Mouse (Mus musculus) midbrain, embryonic 10.5 days (tissue): Measurements from ENCODE around the gene Itga2. TPM values are rescaled to one million over a fixed set of nuclear protein-coding genes. Genes with fewer than 3 reads are reported as not detected.

ENCODE experiments used
- DNase-seq: peaks from one replicate; pipeline ENCODE4 v3.0.0-alpha.2; 2017; ENCODE audit warnings: low spot score
- H3K27ac ChIP-seq: fragments of 300-500 bp; sonication (generic); replicated peaks from 2 replicates; pipeline ENCODE4 v1.5.1; 2016; ENCODE audit warnings: mild to moderate bottlenecking
- H3K27me3 ChIP-seq: fragments of 300-500 bp; sonication (generic); 2 replicates; pipeline ENCODE4 v1.6.1; 2016; ENCODE audit warnings: low read depth, mild to moderate bottlenecking; ENCODE audit not compliant: poor library complexity, severe bottlenecking
- H3K36me3 ChIP-seq: fragments of 300-500 bp; sonication (generic); 2 replicates; pipeline ENCODE4 v1.6.1; 2016; ENCODE audit warnings: mild to moderate bottlenecking, moderate library complexity
- H3K4me1 ChIP-seq: fragments of 300-500 bp; sonication (generic); 2 replicates; pipeline ENCODE4 v1.6.1; 2016
- H3K4me3 ChIP-seq: fragments of 300-500 bp; sonication (generic); 2 replicates; pipeline ENCODE4 v1.5.1; 2016; ENCODE audit warnings: mild to moderate bottlenecking, moderate library complexity
- H3K9me3 ChIP-seq: fragments of 300-500 bp; sonication (generic); replicated peaks from 2 replicates; pipeline ENCODE4 v1.6.1; 2016; ENCODE audit warnings: mild to moderate bottlenecking
- WGBS: fragments of 180-500 bp; shearing (Covaris S2); methylation state at CpG from one replicate; pipeline ENCODE4 v1.1.7; 2016; 5-methylcytosine and 5-hydroxymethylcytosine counted together
- polyA plus RNA-seq: library from polyadenylated mRNA; unstranded; fragments of >200 nt; fragmentation: Nextera tagmentation; extraction: Ambion mirVana; gene quantifications from 2 replicates; pipeline ENCODE4 v1.2.1, GENCODE M21; 2016

Gene Itga2
- polyA plus RNA-seq, 1 experiment from 2014 or later: 1.7 TPM

GRCm38 (mm10) chr13:114837061-114837460, 94.8 kb downstream of the Itga2 start:
- WGBS: 87% methylated on average over 7 of the region's 7 CpGs
- H3K36me3 ChIP-seq: no peaks in the 10 kb centered on the region

GRCm38 (mm10) chr13:114834580-114834979, 97.3 kb downstream of the Itga2 start:
- Histone ChIP-seq H3K4me3 (no peak overlapping the region), H3K27me3 (no peaks in the 10 kb centered on the region), H3K4me1 (0 out of 2 replicates have a peak, but pooled peaks cover 6% of the 10 kb centered on the region), H3K36me3 (peaks cover 9% of the 10 kb centered on the region; the same call in 1 of the 2 replicates), H3K9me3 (no peaks in the 10 kb centered on the region), H3K27ac (no peak overlapping the region)
- 72% methylated on average over 2 of the region's 2 CpGs for WGBS
- no peak for DNase-seq

More at GRCm38 (mm10) chr13:114837061-114837460, 94.8 kb downstream of the Itga2 start:
- peaks cover 15% of the 10 kb centered on the region for H3K4me1 ChIP-seq
- DNase-seq: no peak
- H3K27me3 ChIP-seq: no peaks in the 10 kb centered on the region
- H3K27ac ChIP-seq: no peak overlapping the region
- no peak overlapping the region for H3K4me3 ChIP-seq
- no peaks in the 10 kb centered on the region for H3K9me3 ChIP-seq

DNA sequence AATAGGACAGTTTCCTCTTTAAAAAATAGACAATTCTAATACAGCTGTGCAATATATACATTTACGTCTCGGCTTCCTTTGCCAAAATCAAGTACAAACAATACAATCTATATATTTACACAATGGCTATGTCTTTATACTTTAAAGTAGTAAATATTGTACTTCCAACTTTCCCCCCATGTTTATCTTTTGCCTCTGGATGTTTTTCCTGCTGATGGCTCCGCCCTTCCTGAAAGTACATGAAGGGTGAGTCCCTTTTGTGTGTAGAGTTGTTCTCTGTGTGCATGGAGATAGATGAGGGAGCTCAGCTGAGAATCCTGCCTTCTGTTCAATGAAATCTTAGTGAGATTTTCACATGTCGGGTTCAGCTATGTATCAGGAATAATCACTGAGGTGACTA, 98.5 kb downstream of the Itga2 start:
- 86% methylated on average over 4 of the region's 4 CpGs for WGBS
- H3K27ac ChIP-seq: no peak overlapping the region
- no peak for DNase-seq
- no peak overlapping the region for H3K4me3 ChIP-seq
- peaks cover 12% of the 10 kb centered on the region; the same call in 1 of the 2 replicates for H3K36me3 ChIP-seq
- no peaks in the 10 kb centered on the region for H3K27me3 ChIP-seq
- H3K9me3 ChIP-seq: no peaks in the 10 kb centered on the region
- H3K4me1 ChIP-seq: no peaks in the 10 kb centered on the region

- H3K27ac ChIP-seq: no peak overlapping the region
- H3K4me1 ChIP-seq: no peaks in the 10 kb centered on the region
- H3K36me3 ChIP-seq: peaks cover 18% of the 10 kb centered on the region
- no peak for DNase-seq
- WGBS: 82% methylated on average over 5 of the region's 5 CpGs
- H3K9me3 ChIP-seq: no peaks in the 10 kb centered on the region
- no peak overlapping the region for H3K4me3 ChIP-seq
- no peaks in the 10 kb centered on the region for H3K27me3 ChIP-seq
Measured at GRCm38 (mm10) chr13:114832761-114833160, 99.1 kb downstream of the Itga2 start.

GRCm38 (mm10) chr13:114831367-114831833, 100.5 kb downstream of the Itga2 start:
- DNase-seq: no peak
- no peaks in the 10 kb centered on the region for H3K9me3 ChIP-seq
- no peaks in the 10 kb centered on the region for H3K27me3 ChIP-seq
- H3K36me3 ChIP-seq: peaks cover 31% of the 10 kb centered on the region
- 86% methylated on average over 4 of the region's 4 CpGs for WGBS
- H3K4me3 ChIP-seq: no peak overlapping the region
- no peaks in the 10 kb centered on the region for H3K4me1 ChIP-seq
- no peak overlapping the region for H3K27ac ChIP-seq

DNA sequence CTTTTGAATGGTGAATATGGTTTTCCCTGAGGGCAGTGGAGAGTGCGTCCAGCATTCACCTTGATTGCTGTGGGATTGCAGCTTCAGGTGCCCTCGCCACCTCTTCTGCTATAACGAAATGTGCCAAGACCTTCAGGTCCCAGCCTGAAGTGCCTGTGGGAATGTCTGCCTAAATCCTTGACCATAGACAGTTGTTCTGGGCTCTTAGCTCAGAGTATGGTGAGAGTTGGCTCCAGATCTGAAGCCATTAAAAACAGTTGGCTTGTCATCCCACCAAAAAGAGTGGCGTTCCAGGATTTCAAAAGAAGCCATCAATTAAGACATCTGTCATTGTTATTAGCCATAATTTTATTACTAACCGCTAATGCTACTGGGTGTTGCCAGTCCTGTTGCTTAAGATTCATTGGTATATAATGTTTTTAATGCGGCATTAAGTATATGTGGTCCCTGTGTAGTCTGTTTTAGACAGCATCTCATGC, 106.5 kb downstream of the Itga2 start:
- H3K4me1 ChIP-seq: no peaks in the 10 kb centered on the region
- DNase-seq: no peak
- H3K4me3 ChIP-seq: no peak overlapping the region
- no peaks in the 10 kb centered on the region for H3K27me3 ChIP-seq
- H3K27ac ChIP-seq: no peak overlapping the region
- peaks cover 34% of the 10 kb centered on the region for H3K36me3 ChIP-seq
- no peaks in the 10 kb centered on the region for H3K9me3 ChIP-seq
- 94% methylated on average over 6 of the region's 6 CpGs for WGBS

- DNase-seq: no peak
- Histone ChIP-seq H3K4me3 (no peak overlapping the region), H3K27ac (no peak overlapping the region), H3K4me1 (peaks cover 10% of the 10 kb centered on the region), H3K27me3 (no peaks in the 10 kb centered on the region), H3K9me3 (no peaks in the 10 kb centered on the region), H3K36me3 (peaks cover 24% of the 10 kb centered on the region)
- WGBS: 96% methylated on average over 2 of the region's 2 CpGs
Measured at GRCm38 (mm10) chr13:114822871-114823270, 109.0 kb downstream of the Itga2 start.

GRCm38 (mm10) chr13:114818513-114818912, 113.4 kb downstream of the Itga2 start:
- Histone ChIP-seq H3K4me1 (peaks cover 16% of the 10 kb centered on the region), H3K36me3 (peaks cover 3% of the 10 kb centered on the region; the same call in 1 of the 2 replicates), H3K4me3 (peak overlapping the region; percentile 82), H3K27ac (peak overlapping the region; percentile 81), H3K9me3 (no peaks in the 10 kb centered on the region), H3K27me3 (no peaks in the 10 kb centered on the region)
- no peak for DNase-seq
- 30% methylated on average over 9 of the region's 9 CpGs for WGBS

- no peaks in the 10 kb centered on the region for H3K27me3 ChIP-seq
- peaks cover 3% of the 10 kb centered on the region; the same call in 1 of the 2 replicates for H3K36me3 ChIP-seq
- under 1% methylated on average over 39 of the region's 39 CpGs for WGBS
- peak within 1 kb of the TSS; percentile 82 for H3K4me3 ChIP-seq
- H3K4me1 ChIP-seq: peaks cover 16% of the 10 kb centered on the region
- peak within 1 kb of the TSS; percentile 81 for H3K27ac ChIP-seq
- H3K9me3 ChIP-seq: no peaks in the 10 kb centered on the region
- DNase-seq: peak; percentile 92
Measured at GRCm38 (mm10) chr13:114817751-114818360, 114.0 kb downstream of the Itga2 start, which contains the start of gene Mocs2. Gene Mocs2, plus strand, starts transcription at chr13:114818236.

- 88% methylated on average over 5 of the region's 5 CpGs for WGBS
- Histone ChIP-seq H3K36me3 (no peaks in the 10 kb centered on the region), H3K4me3 (no peak overlapping the region), H3K9me3 (no peaks in the 10 kb centered on the region), H3K27ac (no peak overlapping the region), H3K4me1 (no peaks in the 10 kb centered on the region), H3K27me3 (no peaks in the 10 kb centered on the region)
- no peak for DNase-seq
Measured at GRCm38 (mm10) chr13:114809624-114810210, 122.2 kb downstream of the Itga2 start.

DNA sequence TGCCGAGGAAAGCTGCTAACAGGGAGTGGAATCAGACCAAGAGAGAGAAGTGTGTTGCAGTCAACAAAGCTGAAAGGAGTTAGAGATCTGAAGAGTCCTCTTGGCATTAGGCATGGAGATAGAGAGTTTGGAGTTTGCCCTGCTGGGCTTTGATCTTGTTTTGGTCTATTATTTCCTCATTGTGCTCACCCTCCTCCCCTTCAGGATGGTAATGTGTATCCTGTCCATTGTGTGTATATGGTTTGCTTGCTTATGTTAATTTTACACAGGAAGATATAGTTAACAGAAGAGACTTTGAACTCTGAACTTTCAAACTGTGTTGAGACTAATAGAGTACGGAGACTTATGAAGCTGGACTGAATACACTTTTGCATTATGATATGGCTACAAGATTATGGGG, 128.9 kb downstream of the Itga2 start:
- no peak for DNase-seq
- H3K27ac ChIP-seq: no peak overlapping the region
- H3K27me3 ChIP-seq: no peaks in the 10 kb centered on the region
- H3K4me3 ChIP-seq: no peak overlapping the region
- no peaks in the 10 kb centered on the region for H3K36me3 ChIP-seq
- WGBS: 78% methylated on average over 2 of the region's 2 CpGs
- H3K4me1 ChIP-seq: no peaks in the 10 kb centered on the region
- H3K9me3 ChIP-seq: no peaks in the 10 kb centered on the region

DNA sequence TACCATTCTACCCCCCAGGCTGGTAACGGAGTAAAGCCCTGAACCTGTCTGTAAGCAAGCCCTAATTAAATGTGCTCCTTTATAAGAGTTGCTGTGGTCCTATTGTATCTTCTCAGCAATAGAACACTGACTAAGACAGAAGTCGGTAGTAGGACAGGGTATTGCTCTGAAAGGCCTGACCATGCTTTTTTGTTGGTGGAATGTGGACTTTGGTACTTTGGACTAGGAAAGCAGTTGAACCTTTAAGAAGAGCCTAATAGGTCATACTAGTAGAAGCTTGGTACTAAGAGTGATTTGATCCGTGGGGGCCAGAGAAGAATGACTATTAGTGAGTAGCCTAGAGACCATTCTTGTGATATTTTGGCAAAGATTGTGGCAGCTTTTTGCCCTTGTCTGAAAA, 130.0 kb downstream of the Itga2 start:
- H3K27me3 ChIP-seq: no peaks in the 10 kb centered on the region
- no peaks in the 10 kb centered on the region for H3K9me3 ChIP-seq
- no peak overlapping the region for H3K27ac ChIP-seq
- no peaks in the 10 kb centered on the region for H3K4me1 ChIP-seq
- H3K4me3 ChIP-seq: no peak overlapping the region
- no peaks in the 10 kb centered on the region for H3K36me3 ChIP-seq
- 84% methylated on average over 3 of the region's 3 CpGs for WGBS
- DNase-seq: no peak
